Mouse (Mus musculus): ENCODE data around the gene Tax1bp1.

The Tax1bp1 gene

DNA sequence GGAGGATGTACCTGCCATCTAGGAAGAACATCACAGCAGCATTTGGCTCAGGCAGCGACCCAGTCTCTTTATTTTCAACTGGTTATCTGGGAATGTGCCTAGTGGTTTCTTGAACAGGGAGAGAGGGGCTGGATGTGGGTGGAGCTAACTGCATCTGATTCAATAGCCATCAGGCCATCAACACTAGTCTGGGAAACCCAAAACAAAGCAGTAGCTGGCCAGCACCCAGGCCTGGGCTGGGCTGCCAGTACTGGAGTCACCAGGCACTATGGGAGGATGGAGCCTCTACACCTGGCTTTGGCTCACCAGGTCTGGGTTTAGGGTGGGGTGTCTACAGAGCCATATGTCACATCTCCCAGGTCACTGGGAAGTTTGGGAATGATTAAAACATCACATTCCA, 83.2 kb downstream of the Tax1bp1 start:
- no peak for DNase-seq (ENCODE audit: low spot score in 2 of 2)

GRCm38 (mm10) chr6:52797252-52797800, 83.8 kb downstream of the Tax1bp1 start:
- no peak for DNase-seq (ENCODE audit: low spot score in 2 of 2)

DNA sequence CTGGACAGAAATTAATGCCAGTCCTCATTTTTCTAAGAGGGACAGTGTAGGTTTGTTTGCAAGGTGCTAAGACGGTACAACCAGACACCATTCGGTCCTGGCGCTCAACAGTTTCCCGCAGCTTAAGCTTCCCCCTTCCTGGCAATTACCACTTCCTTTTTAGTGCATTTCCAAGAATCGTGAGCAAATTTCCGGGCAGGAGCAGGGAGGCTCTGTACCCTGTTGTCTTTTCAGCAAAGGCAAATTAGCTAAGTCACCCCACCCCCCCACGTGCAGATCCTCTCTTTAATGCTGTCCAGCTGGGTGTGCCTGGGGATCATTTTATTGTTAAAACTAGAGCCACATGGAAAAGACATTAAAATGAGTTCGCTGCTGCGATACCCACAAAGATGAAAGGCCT, 88.7 kb downstream of the Tax1bp1 start:
- DNase-seq (ENCODE audit: low spot score in 2 of 2), result no peak

GRCm38 (mm10) chr6:52805237-52805856, 91.8 kb downstream of the Tax1bp1 start:
- DNase-seq (ENCODE audit: low spot score in 2 of 2), result no peak
